Mouse (Mus musculus) kidney, adult 2 months (tissue): ENCODE data around the gene Gm11020.
"Not testable (repeated sequence)": the region's sequence is repeated elsewhere in the genome, so short reads cannot be mapped to it uniquely, and the experiment has no call there.

Source experiments
- CTCF ChIP-seq: fragments of 200-500 bp; conservative IDR thresholded peaks from 2 replicates; pipeline ENCODE4 v1.5.1; 2011; ENCODE audit warnings: low read depth, mild to moderate bottlenecking, control low read depth, low read length, moderate library complexity, mixed read lengths; ENCODE audit not compliant: insufficient read depth, insufficient read length
- POLR2A ChIP-seq: fragments of 200-500 bp; IDR thresholded peaks from one replicate; pipeline ENCODE4 v1.6.1; 2011; ENCODE audit warnings: low read depth, low read length, control low read depth

DNA sequence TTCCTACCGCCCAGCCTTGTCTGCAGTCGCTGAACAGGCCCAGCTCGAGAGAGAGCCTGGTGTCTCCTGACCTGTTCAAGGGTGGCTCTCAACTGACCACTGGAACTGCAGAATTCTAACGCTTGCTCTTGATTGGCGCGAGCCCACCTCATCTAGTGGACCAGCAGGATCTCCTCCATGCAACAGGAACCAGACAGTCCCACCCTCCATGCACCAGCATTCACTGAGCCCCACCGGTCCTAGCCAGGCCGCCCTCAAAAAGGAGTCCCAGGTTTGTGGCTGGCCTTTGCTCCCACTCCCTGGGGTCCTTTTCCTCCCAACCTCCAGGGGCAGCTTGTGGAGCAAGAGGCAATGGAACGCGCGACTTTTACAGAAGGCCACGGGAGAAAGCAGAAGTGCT is 28.3 kb upstream of the Gm11020 start, which contains the start of gene Cmtm2a:
- TF ChIP-seq CTCF, POLR2A: not testable (repeated sequence)
